Mouse (Mus musculus) E14TG2a.4 (cell line): Measurements from ENCODE around the gene Ribc2.

Source experiments
- CTCF ChIP-seq: conservative IDR thresholded peaks from 2 replicates; pipeline ENCODE4 v1.5.1; 2014; ENCODE audit warnings: low read length
- NANOG ChIP-seq: IDR thresholded peaks from 2 replicates; pipeline ENCODE4 v1.6.1; 2014; ENCODE audit warnings: borderline replicate concordance, low read length, mixed read lengths

DNA sequence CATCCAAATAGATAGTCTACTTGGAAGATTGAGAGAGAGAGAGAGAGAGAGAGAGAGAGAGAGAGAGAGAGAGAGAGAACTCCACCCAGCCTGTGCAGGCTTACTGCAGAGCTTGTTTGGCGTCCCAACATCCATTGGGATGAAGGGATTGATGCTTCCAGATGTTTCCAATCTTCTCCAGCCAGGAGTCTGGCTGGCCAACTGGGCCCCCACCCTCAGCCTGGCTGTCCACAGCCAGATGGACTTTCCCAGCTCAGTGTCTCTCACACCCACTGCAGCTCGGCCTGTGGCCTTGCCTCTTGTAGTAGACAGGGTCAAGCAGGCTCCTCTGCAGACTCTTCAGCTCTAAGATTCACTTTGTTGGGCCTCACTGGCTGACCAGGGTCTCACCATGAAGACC, 40.2 kb downstream of the Ribc2 start:
- TF ChIP-seq CTCF = no peak
- TF ChIP-seq NANOG = no peak
